Mouse (Mus musculus) olfactory bulb, adult 2 months (tissue): ENCODE measurements around the gene Fpgs. TPM values are rescaled to one million over a fixed set of nuclear protein-coding genes. Genes with fewer than 3 reads are reported as not detected.
A peak's percentile ranks its signal among the peaks of the same experiment; 100 is the strongest.

ENCODE experiments used
- H3K27ac ChIP-seq: fragments of 200-500 bp; 2 replicates; pipeline ENCODE4 v1.5.1; 2012; ENCODE audit warnings: low read depth, low read length; ENCODE audit not compliant: insufficient read depth
- H3K4me1 ChIP-seq: fragments of 200-500 bp; 2 replicates; pipeline ENCODE4 v1.6.1; 2012; ENCODE audit warnings: low read length; ENCODE audit not compliant: control insufficient read depth, insufficient read depth
- H3K4me3 ChIP-seq: fragments of 200-500 bp; 2 replicates; pipeline ENCODE4 v1.5.1; 2012; ENCODE audit warnings: mild to moderate bottlenecking, low read depth, low read length, moderate library complexity; ENCODE audit not compliant: insufficient read depth
- CTCF ChIP-seq: fragments of 200-500 bp; IDR thresholded peaks from 2 replicates; pipeline ENCODE4 v1.5.1; 2012; ENCODE audit warnings: low read depth, mild to moderate bottlenecking, low read length, moderate library complexity; ENCODE audit not compliant: insufficient read depth
- POLR2A ChIP-seq: fragments of 200-500 bp; IDR thresholded peaks from 2 replicates; pipeline ENCODE4 v1.6.1; 2012; ENCODE audit warnings: mild to moderate bottlenecking, low read depth, low read length, moderate library complexity; ENCODE audit not compliant: insufficient read depth
- WGBS: fragments of 180-500 bp; shearing (Covaris S2); methylation state at CpG from one replicate; pipeline ENCODE4 v1.1.7; 2018; 5-methylcytosine and 5-hydroxymethylcytosine counted together
- polyA plus RNA-seq: library from polyadenylated mRNA; stranded (reverse); fragments of >200 nt; gene quantifications from 2 replicates; pipeline ENCODE4 v1.2.4, GENCODE M21; 2012; ENCODE audit warnings: low replicate concordance; ENCODE audit not compliant: missing spikeins, insufficient read depth, insufficient read length

The Fpgs gene
- polyA plus RNA-seq, 1 experiment: not detected

GRCm38 (mm10) chr2:32681754-32682153 lies 22.2 kb downstream of the Fpgs start:
- Histone ChIP-seq H3K4me1 (peaks cover 38% of the 10 kb centered on the region), H3K27ac (no peak overlapping the region), H3K4me3 (no peak overlapping the region)
- no peak for TF ChIP-seq CTCF
- TF ChIP-seq POLR2A: no peak
- 73% methylated on average over 6 of the region's 6 CpGs for WGBS

DNA sequence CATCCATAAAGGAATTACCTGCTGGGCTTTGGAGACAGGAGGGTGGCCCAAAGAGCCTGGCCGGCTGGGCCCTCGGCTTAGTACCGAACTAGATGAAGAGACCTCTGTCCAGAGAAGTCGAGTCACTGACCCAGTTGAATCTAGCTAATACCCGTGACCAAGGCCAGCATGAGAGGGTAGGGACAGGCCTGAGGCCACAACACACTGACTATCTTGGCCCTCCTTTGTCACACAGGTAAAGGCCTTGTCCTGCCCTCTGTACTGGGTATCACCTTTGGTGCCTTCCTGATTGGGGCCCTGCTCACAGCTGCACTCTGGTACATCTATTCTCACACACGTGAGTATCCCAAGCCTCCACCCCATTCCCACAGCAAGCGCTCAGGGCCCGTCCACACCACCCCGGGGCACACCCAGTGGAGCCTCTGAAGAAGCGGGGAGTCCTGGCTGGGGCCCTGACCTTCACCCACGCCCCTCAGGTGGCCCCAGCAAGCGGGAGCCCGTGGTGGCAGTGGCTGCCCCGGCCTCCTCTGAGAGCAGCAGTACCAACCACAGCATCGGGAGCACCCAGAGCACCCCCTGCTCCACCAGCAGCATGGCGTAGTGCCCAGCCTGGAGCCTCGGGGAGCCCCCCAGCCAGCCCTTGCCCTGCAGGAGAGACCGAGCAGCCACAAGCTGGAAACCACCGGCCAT lies 22.8 kb downstream of the Fpgs start:
- 91% methylated on average over 19 of the region's 19 CpGs for WGBS
- TF ChIP-seq CTCF (no peak), POLR2A (no peak)
- Histone ChIP-seq H3K4me1 (peaks cover 38% of the 10 kb centered on the region), H3K4me3 (no peak overlapping the region), H3K27ac (no peak overlapping the region)

GRCm38 (mm10) chr2:32680051-32680451 lies 23.9 kb downstream of the Fpgs start:
- 12% methylated on average over 7 of the region's 7 CpGs for WGBS
- no peak for TF ChIP-seq POLR2A
- H3K4me1 ChIP-seq: peaks cover 38% of the 10 kb centered on the region
- H3K4me3 ChIP-seq: no peak overlapping the region
- H3K27ac ChIP-seq: peak overlapping the region; percentile 85

DNA sequence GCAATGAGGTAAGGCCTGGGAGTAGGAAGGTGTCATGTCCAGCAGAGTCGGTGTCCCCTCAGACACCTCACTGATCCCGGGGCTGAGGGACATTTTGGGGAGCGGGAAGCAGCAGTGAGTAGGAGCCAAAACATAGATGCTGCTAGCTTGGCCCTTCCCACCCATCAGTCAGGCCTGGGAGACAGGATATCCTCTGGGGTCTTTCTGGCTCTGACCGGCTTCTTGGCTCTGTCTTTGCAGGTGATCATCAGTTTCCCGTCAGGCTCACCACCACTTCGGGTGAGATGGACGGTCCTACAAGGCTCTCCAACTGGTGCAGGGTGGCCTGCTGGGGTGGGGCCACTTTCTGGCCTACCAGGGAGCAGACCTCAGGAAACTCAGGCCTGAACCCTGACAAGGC lies 26.3 kb downstream of the Fpgs start:
- no peak overlapping the region for H3K27ac ChIP-seq
- no peak overlapping the region for H3K4me3 ChIP-seq
- TF ChIP-seq CTCF: no peak
- no peak for TF ChIP-seq POLR2A
- WGBS: 93% methylated on average over 7 of the region's 7 CpGs
- peaks cover 30% of the 10 kb centered on the region for H3K4me1 ChIP-seq

DNA sequence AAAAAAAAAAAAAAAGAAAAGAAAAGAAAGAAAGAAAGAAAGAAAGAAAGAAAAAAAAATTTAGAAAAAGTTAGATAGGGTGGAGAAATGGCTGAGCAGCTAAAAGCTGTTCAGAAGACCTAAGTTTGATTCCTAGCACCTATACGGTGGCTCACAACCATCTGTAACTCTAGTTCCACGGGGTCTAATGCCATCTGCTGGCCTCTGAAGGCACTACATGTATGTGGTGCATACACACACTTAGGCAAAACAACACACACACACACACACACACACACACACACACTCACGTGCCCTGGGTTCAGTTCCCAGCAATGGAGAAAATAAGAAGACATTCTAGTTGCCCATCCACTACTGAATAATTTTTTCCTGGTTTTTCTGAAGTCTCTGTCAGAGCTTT lies 27.1 kb downstream of the Fpgs start:
- 84% methylated on average over 3 of the region's 3 CpGs for WGBS
- no peak for TF ChIP-seq CTCF
- TF ChIP-seq POLR2A: no peak
- no peak overlapping the region for H3K4me3 ChIP-seq
- H3K4me1 ChIP-seq: peaks cover 28% of the 10 kb centered on the region
- no peak overlapping the region for H3K27ac ChIP-seq

DNA sequence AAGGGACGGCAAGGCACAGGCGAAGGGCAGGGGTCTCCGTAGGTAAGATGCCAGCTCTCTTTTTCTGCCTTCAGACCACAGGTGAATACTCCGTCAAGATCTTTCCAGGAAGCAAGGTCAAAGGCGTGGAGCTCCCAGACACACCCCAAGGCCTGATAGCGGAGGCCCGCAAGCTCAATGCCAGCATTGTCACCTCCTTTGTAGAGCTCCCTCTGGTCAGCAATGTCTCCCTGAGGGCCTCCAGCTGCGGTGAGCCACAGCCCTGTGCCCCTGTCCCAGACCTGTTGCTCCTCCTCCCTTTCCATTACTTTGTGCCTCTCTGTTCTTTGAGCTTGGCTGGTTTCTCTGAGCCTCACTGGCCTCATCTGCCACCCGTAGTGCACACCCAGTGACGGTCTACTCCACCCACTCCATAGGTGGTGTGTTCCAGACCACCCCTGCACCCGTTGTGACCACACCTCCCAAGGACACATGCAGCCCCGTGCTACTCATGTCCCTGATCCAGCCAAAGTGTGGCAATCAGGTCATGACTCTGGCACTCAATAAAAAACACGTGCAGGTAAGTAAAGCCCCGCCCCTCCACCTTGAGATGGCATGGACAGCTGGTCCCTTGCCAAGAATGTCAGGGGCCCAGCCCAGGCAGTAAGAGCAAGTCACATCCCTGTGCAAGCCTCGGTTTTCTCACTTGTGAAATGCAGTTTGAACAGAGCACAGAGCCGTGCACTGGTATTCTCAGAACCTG lies 30.6 kb downstream of the Fpgs start:
- H3K27ac ChIP-seq: no peak overlapping the region
- TF ChIP-seq POLR2A (no peak), CTCF (no peak)
- WGBS: 86% methylated on average over 16 of the region's 16 CpGs
- H3K4me1 ChIP-seq: no peaks in the 10 kb centered on the region
- H3K4me3 ChIP-seq: no peak overlapping the region

DNA sequence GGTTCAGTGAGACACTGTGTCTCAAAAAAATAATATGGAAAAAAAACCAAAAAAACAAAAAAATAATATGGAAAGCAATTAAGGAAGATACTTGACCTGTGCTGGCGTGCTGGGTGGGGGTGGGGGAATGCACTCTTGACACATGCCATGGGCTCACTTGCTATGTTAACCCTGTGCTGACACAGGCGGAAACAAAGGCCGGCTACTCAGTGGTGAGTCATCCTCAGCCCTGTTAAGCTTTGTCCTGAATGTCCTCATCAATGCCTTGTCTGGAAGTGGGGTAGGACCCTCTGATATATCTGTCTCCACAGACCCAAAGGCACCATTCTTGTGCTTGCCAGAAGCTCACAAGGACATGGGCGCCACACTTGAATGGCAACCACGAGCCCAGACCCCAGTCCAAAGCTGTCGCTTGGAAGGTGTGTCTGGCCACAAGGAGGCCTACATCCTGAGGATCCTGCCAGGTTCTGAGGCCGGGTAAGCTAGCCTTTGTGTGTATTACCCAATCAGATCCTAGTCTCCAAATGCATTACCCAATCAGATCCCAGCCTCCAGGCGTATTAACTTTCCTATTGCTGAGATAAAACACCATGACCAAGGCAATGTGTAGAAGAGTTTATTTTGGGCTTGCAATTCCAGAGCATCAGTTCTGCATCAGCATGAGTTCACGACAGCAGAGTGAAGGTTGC lies 31.9 kb downstream of the Fpgs start:
- Histone ChIP-seq H3K4me1 (0 out of 2 replicates have a peak, but pooled peaks cover 3% of the 10 kb centered on the region), H3K27ac (no peak overlapping the region), H3K4me3 (no peak overlapping the region)
- WGBS: 77% methylated on average over 9 of the region's 9 CpGs
- TF ChIP-seq POLR2A: no peak
- TF ChIP-seq CTCF: no peak

DNA sequence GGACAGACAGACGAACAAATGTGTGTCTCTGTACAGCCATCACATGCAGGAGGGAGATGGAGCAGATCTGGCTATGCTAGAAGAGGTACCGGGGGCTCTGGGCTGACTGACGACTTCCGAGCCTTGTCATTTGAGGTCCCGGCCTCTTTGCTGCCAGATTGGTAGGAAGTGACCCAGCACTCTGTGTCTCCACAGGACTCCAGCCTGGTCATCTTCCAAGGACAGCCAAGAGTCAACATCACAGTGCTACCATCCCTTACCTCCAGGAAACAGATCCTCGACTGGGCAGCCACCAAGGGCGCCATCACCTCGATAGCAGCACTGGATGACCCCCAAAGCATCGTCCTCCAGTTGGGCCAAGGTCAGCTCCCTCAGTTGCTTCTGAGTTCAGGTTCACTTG lies 32.8 kb downstream of the Fpgs start:
- Histone ChIP-seq H3K4me1 (0 out of 2 replicates have a peak, but pooled peaks cover 3% of the 10 kb centered on the region), H3K27ac (no peak overlapping the region), H3K4me3 (no peak overlapping the region)
- WGBS: 90% methylated on average over 9 of the region's 9 CpGs
- TF ChIP-seq POLR2A: no peak
- TF ChIP-seq CTCF: no peak

DNA sequence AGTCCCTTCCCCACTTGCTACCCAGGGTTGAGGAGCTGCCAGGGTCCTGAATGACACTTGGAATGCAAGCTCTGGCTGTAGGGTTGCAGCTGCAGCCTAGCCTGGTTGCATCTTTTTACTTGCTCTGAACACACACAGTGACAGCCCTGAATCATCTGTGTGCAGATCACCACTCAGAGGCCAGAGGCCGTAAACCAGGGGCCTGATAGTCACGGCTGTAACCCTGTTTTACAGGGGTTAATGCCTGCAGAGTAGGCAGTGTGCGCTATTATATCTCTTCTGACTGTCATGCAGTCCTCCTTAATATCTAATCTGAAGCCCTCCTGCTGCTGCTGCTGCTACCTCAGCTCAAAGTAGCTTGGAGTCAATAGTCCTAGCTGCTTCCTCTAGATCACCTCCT lies 34.1 kb downstream of the Fpgs start:
- no peak for TF ChIP-seq CTCF
- no peak for TF ChIP-seq POLR2A
- Histone ChIP-seq H3K27ac (no peak overlapping the region), H3K4me3 (no peak overlapping the region), H3K4me1 (0 out of 2 replicates have a peak, but pooled peaks cover 3% of the 10 kb centered on the region)
- 83% methylated on average over 3 of the region's 3 CpGs for WGBS
